Mouse (Mus musculus): ENCODE results near the gene Slc4a3.

Slc4a3 gene

DNA sequence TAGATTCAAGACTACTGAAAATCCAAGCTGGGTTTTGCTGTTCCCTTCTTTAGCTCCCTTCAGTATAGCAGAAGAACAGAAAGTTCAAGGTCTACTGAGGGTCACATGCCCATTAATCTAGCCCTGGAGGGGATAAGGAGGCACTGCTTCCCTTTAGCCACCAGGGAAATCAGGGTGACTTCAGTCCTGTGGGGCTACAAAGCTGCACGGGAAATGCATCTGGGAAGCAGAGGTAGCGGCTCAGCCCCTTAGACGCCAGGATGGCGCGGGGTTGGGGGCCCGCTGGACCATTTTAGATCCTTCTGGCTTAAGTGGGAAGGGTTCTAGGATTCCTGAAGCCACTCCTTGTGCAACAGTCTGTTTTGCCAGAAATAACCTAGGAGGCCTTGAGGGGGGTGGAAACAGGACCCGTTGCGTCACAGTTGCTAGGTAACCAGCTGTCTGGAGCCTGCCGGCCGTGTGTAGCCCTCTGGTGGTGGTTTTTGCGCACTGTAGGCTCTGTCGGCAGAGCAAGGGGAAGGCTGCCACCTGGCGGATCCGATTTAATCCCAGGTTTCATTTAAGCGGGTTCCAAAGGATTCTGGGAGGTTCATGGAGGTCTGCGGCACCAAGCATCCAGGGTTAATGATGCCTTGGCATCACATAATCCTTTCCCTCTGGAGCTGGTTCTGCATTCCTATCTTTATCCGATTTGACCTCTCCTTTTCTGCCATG is 13.3 kb downstream of the Slc4a3 start:
- DNase-seq (ENCODE audit: low spot score in 2 of 2): peak; percentile 93 to 94

DNA sequence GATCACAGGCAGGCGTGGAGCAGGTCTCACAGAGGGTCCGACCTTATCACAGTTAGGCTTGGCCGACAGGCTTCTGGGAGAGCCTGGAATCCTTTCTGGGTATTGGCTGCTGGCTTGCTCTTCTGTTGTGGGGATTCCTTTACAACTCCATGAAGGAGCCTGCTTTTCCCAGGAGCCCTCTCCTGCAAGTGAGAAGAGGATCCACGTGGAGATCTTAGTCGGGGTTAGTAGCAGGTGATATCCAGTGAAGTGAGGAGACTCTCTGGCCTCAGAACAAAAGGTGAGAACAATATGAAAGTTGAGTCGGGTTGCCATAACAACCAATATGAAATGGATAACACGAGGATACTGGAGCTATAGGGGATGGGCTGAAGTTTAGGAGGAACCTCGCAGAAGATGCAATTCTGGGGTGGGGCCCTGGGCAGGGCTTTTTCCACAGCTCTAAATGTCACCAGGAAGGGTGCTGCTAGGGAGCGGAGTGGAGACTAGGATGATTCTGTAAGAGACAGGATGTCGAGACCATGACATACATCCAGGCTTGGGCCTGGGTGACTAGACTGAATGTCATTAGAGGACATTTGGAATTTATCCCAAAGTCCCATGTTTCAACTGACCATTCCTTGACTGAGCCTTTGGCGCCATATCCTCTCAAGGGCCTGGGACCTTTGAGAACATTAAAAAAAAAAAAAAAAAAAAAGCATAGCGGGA is 14.3 kb downstream of the Slc4a3 start:
- no peak for DNase-seq (ENCODE audit: low spot score in 2 of 2)

DNA sequence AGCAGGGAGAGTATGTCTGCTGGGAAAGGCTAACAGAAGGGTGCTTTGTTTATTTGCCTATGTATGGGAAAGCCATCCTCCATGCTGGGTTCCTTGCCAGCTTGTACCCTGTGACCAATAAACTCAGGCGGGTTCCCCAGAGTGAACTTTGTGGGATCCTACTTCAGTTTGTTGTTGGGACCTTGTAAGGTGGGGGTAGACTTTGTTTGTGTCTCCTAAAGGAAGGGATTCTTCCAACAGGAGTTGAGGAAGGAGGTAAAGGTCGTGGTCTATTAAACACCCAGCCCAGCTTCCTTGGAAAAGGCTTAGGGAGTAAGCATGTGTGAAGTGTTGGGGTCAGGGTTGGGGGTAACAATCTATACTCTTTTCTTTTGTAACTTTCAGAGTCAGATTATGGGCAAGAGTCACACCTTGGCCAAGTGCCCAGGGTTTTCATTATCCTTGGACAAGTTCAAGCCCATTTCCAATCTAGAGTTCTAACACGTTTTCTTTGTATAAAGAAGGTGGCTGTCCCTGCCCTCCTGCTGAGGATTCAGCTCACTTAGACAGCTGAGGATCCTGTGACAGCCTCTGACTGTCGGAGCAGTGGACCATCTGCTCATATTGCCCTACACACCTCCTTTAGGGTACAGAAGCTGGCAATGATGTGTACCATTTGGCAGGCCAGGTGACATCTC is 15.3 kb downstream of the Slc4a3 start:
- DNase-seq (ENCODE audit: low spot score in 2 of 2): no peak

DNA sequence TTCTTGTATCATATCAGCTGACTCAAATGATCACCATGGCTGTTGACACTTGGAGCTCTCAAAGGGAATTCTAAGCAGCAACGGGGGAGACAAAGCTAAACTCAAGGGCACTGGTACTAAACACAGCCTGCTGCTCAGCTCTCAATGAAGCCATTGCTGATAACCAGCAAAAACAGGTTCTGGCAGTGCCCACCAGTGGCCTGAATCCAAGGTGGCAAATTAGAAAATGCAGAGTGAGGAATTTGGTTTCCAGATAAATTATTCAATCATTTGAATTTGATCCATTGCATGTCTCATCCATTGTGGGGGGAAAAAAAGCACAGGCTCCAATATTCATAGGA is 15.8 kb downstream of the Slc4a3 start:
- DNase-seq (ENCODE audit: low spot score in 2 of 2): no peak

GRCm38 (mm10) chr1:75564102-75564501 is 18.0 kb downstream of the Slc4a3 start:
- DNase-seq (ENCODE audit: low spot score in 2 of 2): no peak

GRCm38 (mm10) chr1:75564916-75565315 is 18.9 kb downstream of the Slc4a3 start:
- DNase-seq (ENCODE audit: low spot score in 2 of 2): no peak

GRCm38 (mm10) chr1:75565616-75566015 is 19.6 kb downstream of the Slc4a3 start:
- no peak for DNase-seq (ENCODE audit: low spot score in 2 of 2)

DNA sequence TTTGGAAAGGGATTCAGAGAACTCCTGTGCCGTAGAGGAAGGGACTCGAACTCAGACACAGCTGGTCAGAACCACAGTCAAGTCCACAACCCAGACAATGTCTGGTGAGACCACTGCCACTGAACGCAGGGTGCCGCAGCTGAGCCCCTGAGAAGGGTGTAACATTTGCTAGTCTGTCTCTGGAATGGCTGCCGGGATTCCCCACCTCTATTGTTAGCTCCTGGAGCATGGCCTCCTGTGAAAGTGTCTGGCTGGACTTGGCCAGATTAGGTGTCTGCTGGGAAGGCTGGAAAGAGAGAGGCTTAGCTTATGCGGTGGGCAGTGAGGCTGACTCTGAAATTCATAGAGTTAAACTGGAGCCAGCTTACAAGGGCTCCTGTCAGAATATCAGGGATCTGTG is 24.3 kb downstream of the Slc4a3 start:
- DNase-seq (ENCODE audit: low spot score in 2 of 2): no peak

- DNase-seq (ENCODE audit: low spot score in 2 of 2): no peak
Measured at GRCm38 (mm10) chr1:75572776-75573175, 26.7 kb downstream of the Slc4a3 start.

DNA sequence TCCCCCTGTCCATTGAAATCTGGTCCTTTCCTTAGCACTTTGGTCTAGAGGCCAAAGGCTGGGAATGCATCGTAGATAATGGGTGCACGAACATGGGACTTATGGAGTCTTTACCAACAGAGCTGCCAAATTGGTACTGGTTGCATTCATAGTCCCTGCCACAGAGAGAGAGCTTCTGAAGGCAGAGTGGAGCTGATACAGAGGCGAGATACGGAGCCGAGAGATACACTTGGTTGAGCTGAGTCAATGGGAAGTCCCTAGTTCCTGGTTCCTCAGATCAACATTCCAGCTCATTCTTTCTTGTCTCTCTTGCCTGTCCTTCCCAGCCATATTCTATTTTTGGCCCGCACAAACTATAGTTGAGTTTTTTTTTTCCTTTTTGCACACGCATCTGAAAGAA is 27.6 kb downstream of the Slc4a3 start:
- DNase-seq (ENCODE audit: low spot score in 2 of 2): no peak

- DNase-seq (ENCODE audit: low spot score in 2 of 2): no peak
Measured at GRCm38 (mm10) chr1:75574476-75575310, 28.6 kb downstream of the Slc4a3 start.

DNA sequence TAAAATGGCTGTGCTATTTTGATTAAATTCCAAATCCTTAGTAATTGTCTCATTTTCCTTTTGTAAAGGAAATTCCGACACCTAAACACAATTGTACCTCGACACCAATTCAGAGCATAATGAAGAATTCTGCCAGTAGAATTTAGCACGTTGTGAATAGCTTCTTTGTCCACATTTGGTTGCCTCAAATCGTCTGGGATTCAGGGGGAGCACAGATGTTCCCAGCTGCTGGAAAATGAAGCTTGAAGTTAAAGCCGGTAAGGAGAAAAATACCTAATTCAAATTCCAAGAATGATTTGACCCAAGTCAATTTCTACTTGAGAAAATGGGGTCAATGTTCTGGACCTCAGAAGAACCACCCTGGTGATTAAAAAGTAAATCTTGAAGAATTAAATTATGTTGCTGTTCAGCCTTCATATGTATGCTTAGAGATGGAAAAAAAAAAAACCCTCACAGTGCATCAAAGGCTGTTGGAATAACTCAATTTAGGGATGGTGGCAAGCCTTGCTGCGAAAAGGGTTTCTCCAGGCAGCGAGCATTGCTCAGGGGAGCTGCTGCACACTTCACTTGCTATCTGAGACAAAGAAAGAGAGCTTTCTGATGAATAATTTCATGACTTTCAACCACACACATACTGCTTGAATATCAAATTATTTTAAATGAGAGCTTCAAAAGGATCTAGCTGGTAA is 36.0 kb downstream of the Slc4a3 start:
- no peak for DNase-seq (ENCODE audit: low spot score in 2 of 2)

DNA sequence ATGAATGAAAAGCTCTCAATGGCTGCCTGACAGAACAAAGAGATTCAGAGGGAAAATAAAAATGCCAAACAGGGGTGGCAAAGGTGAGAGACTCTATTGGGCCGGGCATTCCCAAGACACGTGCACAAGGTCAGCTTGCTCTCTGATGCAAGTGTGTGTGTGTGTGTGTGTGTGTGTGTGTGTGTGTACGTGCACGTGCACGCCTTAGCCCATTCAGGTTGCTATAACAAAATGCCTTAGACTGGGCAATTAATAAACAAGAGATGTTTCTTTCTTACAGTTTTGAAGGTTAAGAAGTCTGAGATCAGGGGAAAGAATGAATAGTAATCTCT is 36.5 kb downstream of the Slc4a3 start:
- no peak for DNase-seq (ENCODE audit: low spot score in 2 of 2)

DNA sequence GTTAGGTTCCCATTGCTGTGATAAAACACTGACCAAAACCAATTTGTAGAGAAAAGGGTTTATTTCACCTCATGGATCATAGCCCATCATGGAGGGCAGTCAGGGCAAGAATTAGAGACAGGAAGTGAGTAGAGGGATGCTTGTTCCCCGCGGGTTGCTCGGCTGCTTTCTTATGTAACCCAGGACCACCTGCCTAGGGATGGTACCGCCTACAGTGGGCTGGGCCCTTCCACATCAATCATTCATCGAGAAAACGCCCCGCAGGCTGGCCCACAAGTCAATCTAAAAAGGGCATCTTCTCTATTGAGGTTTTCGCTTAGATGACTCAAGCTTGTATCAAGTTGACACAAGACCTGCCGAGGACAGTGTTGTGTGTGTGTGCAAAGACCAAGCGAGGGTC is 37.0 kb downstream of the Slc4a3 start:
- no peak for DNase-seq (ENCODE audit: low spot score in 2 of 2)

- DNase-seq (ENCODE audit: low spot score in 2 of 2): no peak
Measured at GRCm38 (mm10) chr1:75586791-75587190, 40.7 kb downstream of the Slc4a3 start.

DNA sequence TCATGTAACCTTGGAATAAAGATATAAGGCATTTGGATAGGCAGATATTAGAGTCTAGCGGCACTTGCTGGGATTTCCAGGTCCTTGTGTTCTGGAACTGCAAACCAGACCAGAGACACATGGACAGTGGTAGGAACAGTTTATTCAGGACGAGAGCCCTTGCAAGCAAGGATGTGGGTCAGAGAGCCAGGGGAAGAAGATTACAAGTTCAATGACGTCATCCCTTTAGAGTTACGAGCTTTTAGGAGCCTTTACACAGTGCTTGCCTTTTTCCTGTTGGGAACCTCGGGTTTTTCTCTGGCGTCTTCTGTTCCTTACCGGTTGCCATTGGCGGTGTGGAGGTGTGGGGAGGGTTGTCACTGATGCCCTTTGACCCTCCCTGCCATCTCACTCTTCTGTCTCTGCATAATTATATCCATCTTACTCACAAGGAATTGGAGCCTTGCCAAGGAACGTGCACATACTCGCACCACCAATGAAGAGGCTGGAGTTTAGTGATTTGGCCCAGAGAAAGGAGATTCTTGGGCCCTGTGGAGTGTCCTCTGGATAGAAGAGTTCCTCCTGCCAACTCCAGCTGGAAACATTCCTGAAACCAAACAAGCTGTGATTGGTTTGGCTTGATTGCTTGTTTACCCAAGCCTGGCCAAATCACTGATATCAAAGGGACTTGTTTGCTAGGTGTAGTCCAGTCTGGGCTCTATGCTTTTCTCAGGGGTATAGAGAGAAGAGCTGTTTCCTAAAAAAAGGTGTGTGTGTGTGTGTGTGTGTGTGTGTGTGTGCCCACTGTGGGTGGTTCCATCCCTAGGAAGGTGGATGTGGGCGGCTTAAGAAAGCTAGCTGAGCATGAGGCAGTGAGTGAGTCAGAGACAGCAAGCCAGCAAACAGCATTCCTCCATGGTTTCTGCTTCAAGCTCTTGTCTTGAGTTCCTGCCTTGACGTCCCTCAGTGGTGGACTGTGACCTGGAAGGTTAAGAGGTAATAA is 42.0 kb downstream of the Slc4a3 start:
- peak; percentile 37 to 60 for DNase-seq (ENCODE audit: low spot score in 2 of 2)

GRCm38 (mm10) chr1:75588874-75589273 is 42.8 kb downstream of the Slc4a3 start:
- peak; percentile 30 to 64 for DNase-seq (ENCODE audit: low spot score in 2 of 2)

- DNase-seq (ENCODE audit: low spot score in 2 of 2): no peak
Measured at GRCm38 (mm10) chr1:75589983-75590382, 43.9 kb downstream of the Slc4a3 start.

DNA sequence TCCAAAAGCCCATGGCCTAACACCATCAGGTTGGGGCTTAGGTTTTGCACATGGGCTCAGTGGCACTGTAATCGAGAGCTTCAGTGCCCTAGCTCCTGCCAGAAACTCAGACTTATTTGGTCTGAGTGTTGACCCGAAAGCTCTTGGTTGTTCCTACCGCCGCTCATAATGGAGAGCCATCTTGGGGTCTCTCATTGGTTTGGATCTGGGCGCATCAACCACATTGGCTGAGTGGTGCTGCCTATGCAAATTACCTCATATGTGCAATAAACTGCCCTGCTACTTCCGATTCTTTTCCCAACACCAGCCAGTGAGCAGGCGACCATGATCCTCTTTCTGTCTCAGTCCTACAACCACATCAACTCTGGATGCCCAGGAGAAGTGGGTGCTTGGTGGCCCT is 47.9 kb downstream of the Slc4a3 start:
- DNase-seq (ENCODE audit: low spot score in 2 of 2): no peak

- no peak for DNase-seq (ENCODE audit: low spot score in 2 of 2)
Measured at GRCm38 (mm10) chr1:75594836-75595235, 48.8 kb downstream of the Slc4a3 start.
